Mouse (Mus musculus) ovary, postnatal 36 days (tissue): ENCODE results near the gene Timm8b.

Source experiments
- DNase-seq: peaks from one replicate; pipeline ENCODE4 v3.0.0; 2022; ENCODE audit warnings: low spot score, mixed read lengths

Timm8b gene

DNA sequence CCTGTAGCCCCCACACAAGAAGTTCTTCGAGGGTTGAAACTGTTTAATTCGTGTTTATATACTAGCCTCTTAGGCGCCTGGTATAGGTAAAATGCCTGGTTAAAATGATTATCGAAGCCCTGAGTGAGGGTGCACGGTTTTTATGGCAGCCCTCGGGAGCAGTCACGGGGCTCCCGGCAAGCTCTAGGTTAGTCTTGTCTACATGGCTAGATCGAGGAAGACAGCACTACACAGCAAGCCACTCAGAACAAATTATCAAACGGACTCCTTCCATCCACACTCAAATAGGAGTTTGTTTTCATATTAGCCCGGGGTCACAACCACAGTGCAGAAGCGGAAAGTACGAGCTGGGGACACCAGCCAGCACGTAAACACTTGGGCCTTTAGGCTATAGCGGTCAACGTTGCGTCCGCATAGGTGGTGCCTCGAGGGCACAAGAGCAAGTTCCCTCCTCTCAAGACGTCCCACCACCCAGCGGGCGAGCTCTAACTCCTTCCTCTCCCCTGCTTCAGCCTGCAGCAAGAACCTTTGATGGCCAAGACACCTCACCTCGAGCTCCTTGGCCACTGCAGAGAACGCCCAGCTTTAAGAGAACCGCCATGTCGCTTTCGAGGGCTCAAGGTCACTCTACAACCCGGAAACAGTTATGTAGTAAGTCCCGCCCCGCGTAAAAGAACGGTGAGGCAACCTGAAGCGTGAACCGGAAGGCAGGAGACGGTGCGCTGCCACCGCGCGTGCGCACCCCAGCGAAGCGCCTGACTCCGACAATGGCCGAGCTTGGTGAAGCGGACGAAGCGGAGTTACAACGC lies at the start of gene Timm8b, which contains the start of gene Sdhd:
Timm8b (plus strand) TSS at position 722 of the 809 bp plus-strand sequence.
Sdhd (minus strand) TSS at position 624 of the 809 bp plus-strand sequence.
- DNase-seq, result peak; percentile 90

GRCm38 (mm10) chr9:50554241-50555093 lies 49.2 kb upstream of the Timm8b start, which contains the start of gene Il18:
Gene Il18, plus strand, starts transcription at chr9:50554827.
- DNase-seq, result peak; percentile 27

DNA sequence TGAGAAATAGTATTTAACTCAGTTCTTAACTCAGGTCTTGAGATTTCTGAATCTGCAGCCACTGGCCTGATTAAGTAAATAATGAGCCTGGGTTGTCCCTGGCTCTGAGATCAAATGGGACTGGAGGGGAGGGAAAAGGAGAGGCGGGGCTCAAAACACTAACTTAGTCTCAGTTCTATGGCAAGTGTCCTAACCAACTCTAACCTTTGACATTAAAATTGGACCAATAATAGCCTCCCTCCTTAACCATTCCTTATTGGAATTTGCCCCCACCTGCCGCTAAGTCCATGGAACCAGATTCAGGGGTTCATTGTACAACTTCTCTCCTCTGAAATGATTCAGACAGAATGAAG lies 48.6 kb upstream of the Timm8b start, which contains the start of gene Bco2:
Bco2 (minus strand) TSS at position 88 of the 353 bp plus-strand sequence.
- no peak for DNase-seq

DNA sequence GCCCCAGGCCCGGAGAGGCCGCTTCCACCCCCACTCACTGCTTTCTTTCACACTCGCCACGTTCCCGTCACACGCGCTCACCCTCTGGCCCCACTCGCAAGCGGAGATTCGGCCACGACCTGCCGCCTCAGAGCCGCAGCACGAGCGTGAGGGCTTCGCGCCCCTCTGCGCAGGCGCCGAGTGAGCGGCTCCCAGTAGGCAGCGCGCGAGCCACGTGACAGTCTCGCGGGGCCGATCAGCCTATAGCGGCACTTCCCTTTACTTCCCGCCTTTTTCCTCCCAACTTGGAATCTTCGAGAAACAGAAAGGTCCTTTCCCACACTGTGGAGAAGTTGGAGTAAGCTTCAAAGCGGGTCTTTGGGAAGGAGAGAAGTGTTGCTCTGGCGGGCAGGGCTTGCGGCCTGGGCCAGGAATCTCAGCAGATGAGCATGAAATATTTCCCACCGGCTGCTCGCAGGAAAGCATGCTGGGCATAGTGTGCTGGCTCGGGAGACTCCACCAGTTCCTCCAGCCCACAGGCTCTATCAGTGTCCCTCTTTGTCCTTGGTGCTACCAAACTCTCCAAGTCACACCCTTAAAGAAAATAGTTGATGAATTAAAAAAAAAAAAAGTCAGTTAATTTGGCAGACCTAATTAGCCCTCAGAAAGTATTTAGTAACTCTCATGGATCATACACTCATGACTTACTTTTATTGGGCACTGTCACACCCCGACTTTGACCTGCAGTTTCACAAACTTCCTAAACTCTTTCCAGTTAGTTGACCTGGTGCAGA lies 42.4 kb upstream of the Timm8b start, which contains the start of gene Tex12:
Tex12 (minus strand) TSS at position 181 of the 773 bp plus-strand sequence.
- DNase-seq, result no peak

- DNase-seq, result no peak
Observed at GRCm38 (mm10) chr9:50561918-50562360, 41.8 kb upstream of the Timm8b start.

GRCm38 (mm10) chr9:50565173-50565572 lies 38.5 kb upstream of the Timm8b start:
- DNase-seq, result peak; percentile 52

DNA sequence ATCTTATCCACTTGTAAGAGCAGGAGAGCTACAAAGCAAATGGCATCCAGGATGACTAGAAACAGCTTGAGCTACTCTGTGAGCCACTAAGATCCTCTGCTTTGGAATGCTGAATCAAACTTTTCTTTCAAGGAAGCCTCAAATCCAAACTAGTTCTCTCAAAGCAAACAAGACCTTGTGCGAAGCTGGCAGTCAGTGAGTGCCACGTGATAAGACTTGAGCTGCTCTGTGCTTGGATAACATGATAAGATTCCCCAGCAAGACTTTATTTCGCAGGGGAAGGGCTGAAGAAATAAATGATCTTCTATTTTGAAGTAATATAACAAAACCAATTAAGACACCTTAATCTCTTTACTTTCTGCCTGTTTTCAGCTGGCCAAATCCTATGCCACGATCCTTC lies 37.8 kb upstream of the Timm8b start:
- DNase-seq, result no peak

- no peak for DNase-seq
Observed at GRCm38 (mm10) chr9:50567372-50567771, 36.3 kb upstream of the Timm8b start.

DNA sequence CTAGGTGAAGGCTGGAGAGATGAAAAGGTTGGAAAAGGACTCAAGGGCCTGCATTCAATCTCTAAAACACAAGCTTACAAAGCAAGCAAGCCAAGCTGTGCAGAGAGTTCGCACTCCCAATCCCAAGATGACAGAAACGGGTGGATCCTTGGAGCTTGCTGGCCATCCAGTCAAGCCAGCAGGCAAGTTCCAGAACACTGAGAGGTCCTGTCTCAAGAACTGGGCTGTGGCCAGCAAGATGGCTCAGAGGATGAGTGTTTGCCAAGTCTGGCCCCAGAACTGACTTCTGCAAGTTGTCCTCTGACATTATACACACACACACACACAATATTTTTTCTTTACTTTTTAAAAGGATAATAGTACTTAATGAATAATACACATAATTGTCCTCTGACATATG lies 35.8 kb upstream of the Timm8b start:
- DNase-seq, result no peak

GRCm38 (mm10) chr9:50569599-50570525 lies 33.8 kb upstream of the Timm8b start:
- no peak for DNase-seq

DNA sequence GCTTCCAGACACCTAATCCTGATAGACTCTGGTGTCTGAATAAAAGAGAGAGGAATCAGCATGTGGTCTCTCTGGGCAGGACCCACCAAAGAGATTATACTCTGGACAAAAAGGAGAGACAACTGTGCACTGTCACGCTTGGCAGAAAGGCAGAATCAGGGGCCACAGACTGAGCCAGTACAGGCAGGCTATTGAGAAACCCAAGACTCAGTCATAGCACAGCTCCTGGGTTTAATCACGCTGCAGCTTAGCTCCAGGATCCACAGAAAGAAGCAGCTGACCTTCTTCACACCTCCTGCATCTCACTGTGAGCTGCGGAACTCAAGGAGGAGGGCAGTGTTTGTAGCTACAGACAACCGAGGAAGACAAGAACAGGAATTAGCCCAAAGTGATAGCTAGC lies 23.3 kb upstream of the Timm8b start:
- no peak for DNase-seq

DNA sequence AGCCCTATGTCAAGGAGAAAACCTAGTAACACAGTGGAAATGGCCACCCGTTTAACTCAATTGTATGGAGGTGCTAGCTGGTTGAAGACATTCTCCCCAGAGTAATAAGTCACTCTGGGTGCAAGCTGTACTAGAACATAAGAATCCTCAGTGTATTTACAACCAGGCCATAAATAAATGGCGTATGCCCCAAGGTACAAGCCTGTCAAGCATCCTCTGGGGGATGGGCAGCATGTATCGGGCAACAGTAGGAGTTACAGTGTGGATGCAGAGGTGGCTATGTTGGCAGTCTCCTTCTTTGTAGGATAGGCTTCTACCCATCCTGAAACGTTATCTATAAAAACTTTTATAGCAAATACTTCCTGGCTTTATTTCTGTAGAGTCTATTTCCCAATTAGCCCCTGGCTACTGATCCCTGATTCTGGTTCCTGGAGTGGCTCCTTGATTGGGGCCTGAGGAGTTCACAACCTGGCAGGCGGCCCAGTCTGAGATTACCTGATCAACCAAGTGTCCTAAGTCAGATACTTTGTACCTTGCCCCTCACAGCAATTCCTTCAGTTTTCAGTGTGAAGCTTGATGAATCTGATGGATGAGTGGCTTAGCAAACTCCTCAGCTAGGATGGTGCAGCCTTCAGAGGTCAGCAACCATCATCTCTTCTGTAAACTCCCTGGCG lies 18.4 kb upstream of the Timm8b start:
- DNase-seq, result no peak

GRCm38 (mm10) chr9:50586955-50587354 lies 16.8 kb upstream of the Timm8b start:
- DNase-seq, result no peak

- DNase-seq, result no peak
Observed at GRCm38 (mm10) chr9:50590856-50591518, 12.7 kb upstream of the Timm8b start.

DNA sequence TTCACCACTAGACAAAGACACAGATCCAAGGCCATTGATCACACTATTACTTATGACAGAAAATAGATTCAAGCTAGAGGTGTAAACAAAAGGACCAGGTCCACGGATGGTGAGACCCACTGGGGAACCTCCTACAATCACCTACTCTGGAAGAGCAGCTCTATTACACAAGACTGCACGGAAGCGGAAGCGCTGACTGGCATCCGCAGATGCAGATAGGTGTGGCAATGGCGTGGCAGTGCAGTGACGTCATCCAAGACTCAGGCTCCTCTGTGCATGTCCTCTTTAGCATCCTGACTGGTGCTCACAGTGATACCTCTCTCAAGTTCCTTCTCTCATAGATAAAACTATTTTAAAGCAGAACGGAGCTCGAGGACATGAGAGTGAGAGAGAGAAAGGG lies 10.8 kb upstream of the Timm8b start:
- no peak for DNase-seq

GRCm38 (mm10) chr9:50593544-50593943 lies 10.2 kb upstream of the Timm8b start:
- DNase-seq, result peak; percentile 22

DNA sequence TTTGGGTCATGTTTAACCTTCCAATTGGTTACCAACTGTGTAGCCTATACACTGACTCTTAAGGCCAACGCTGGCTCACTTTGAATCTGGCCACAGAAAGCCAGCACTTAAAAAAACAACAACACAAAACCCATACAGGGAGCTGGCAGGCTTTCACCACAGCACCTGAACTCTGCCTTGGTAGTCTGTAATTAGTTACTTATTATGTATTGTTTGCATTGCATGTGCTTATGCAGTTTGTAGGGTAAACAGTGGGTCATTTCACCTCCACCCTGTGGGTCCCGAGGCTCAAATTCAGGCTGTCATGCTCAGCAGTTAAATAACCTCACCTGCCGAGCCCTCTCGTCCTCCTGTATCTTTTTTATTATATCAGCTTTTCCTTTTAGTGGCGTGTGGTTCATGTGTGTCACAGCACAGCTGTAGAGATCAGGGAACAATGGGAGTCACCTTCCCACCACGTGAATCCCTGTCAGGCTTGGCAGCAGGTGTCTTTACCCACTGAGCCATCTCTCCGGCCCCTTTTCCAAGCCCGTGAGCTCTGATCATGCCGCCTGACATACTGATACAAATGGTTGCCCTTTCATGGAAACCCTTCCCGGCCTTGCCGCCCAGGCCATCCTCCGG lies 8.8 kb upstream of the Timm8b start:
- DNase-seq, result no peak

DNA sequence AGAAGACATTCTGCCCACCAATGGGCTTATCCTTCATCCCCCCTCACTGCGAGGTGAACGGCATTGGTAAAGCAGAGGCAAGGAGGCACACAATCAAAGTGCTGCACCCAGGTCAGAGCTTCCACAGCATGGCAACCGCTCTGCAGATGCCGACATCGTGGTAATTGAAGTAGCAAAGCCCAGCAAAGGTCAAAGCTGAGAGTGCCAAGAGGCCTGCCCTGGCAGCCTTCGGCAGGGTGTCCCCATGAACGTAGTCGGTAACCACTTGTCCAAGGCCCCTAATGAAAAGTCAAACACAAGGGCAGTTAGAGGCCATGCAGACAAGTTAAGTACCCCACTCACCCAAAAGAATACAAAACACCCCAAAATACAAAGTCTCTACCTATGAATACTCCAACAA lies 6.7 kb upstream of the Timm8b start:
- DNase-seq, result no peak

DNA sequence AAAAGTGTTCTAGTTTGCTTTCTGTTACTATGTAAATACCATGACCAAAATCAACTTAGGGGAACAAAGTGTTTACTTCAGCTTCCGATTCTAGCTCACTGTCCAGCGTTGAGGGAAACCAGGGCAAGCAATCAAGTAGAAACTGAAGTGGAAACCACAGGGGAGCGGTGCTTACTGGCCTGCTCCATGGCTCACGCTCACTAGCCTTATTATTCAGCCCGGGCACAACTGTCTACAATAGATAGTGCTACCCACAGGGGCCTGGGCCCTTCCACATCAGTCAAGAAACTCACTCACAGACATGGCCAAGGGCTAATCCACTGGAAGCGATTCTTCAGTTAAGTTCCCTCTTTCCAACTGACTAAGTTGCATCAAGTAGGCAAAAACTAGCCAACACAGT lies 2.2 kb upstream of the Timm8b start:
- DNase-seq, result no peak
